Mouse (Mus musculus): ENCODE results near the gene S100a7a. TPM values are rescaled to one million over a fixed set of nuclear protein-coding genes. Genes with fewer than 3 reads are reported as not detected.

Gene S100a7a
- polyA plus RNA-seq, 1 experiment, result 0.42 TPM

DNA sequence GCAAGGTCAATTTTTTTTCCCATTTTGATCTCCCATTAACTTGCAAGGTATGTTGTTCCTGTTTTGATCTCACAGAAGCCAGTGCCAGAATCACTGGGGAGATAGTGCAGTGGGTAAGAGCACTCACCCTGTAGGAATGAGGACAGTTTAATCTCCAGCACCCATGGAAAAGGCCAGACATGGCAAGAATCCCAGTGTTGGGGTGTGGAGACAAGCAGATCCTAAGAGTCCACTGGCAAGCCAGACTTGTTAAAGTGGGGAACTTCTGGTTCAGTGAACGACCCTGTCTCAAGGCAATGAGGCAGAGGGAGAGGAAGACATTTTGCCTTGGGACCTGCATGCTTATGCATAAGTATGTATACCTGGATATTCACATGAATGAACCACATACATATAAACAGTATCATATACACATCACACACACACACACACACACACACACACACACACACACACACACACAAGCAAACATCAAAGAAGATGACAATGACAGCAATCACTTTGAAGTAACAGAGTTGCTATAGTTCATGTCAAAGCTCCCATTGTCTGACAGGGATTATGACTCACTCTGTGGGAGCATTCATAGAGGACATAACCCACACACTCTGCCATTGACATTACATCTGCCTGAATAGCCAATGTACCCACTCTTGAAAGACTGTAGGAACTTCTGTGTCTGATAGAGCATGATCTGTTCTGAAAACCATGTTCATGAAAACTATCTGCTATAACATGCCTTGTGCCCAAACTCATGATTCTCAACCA lies 15.1 kb upstream of the S100a7a start:
- DNase-seq, result no peak
- no peak overlapping the region for H3K4me3 ChIP-seq (ENCODE audit: control insufficient read depth, insufficient read depth, low read length)
- no peak overlapping the region for H3K27ac ChIP-seq (ENCODE audit: control insufficient read depth, insufficient read depth, low read length)
- TF ChIP-seq CTCF (IDR thresholded peaks at IDR 0.05; ENCODE audit: borderline replicate concordance, control insufficient read depth, extremely low read depth, insufficient read depth, low read length, poor library complexity) (no peak), POLR2A (IDR thresholded peaks at IDR 0.05; ENCODE audit: control insufficient read depth, extremely low read depth, insufficient read depth, low read length, poor library complexity) (no peak)
- H3K27me3 ChIP-seq (ENCODE audit: control insufficient read depth, insufficient read depth, low read length), result no peaks in the 10 kb centered on the region
- 52% methylated on average over 1 of the region's 1 CpGs for WGBS
- H3K36me3 ChIP-seq (ENCODE audit: control insufficient read depth, insufficient read depth, low read length), result no peaks in the 10 kb centered on the region
- H3K4me1 ChIP-seq (replicated peaks; ENCODE audit: control insufficient read depth, insufficient read depth, low read length), result no peaks in the 10 kb centered on the region; the same call in 1 of the 2 replicates

DNA sequence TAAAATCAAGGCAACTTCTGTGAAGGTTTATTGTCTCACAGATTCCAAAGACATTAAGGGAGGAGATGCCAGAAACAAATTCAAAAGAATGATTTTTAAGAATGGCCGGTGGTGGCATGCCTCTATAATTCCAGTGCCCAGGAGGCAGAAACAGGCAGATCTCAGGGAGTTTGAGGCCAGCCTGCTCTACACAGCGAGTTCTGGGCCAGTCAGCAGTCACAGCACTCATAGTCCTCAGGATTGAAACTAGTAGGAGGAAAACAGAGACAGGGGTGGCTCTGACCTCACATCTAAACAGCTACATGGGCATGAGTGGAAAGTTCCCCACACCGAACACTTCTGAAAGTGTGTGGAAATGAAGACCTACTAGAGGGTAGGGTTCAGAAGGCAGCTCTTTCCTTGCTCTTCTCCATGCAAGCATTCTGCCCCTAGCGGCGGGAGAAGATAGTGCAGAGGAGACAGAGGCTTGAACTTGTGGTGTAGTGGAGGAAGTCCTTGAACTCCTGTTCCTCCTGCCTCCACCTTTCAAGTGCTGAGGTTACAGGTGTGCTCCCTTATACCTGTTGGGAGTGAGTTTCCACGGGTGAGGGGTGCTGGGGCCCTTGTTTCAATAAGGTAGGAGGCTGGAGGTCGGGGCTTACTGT lies 14.2 kb upstream of the S100a7a start:
- H3K4me3 ChIP-seq (ENCODE audit: control insufficient read depth, insufficient read depth, low read length), result no peak overlapping the region
- no peak for TF ChIP-seq CTCF (IDR thresholded peaks at IDR 0.05; ENCODE audit: borderline replicate concordance, control insufficient read depth, extremely low read depth, insufficient read depth, low read length, poor library complexity)
- no peak for TF ChIP-seq POLR2A (IDR thresholded peaks at IDR 0.05; ENCODE audit: control insufficient read depth, extremely low read depth, insufficient read depth, low read length, poor library complexity)
- WGBS, result 58% methylated on average over 7 of the region's 7 CpGs
- peak; percentile 70 for DNase-seq
- no peaks in the 10 kb centered on the region for H3K27me3 ChIP-seq (ENCODE audit: control insufficient read depth, insufficient read depth, low read length)
- no peaks in the 10 kb centered on the region; the same call in 1 of the 2 replicates for H3K4me1 ChIP-seq (replicated peaks; ENCODE audit: control insufficient read depth, insufficient read depth, low read length)
- H3K27ac ChIP-seq (ENCODE audit: control insufficient read depth, insufficient read depth, low read length), result no peak overlapping the region
- no peaks in the 10 kb centered on the region for H3K36me3 ChIP-seq (ENCODE audit: control insufficient read depth, insufficient read depth, low read length)

DNA sequence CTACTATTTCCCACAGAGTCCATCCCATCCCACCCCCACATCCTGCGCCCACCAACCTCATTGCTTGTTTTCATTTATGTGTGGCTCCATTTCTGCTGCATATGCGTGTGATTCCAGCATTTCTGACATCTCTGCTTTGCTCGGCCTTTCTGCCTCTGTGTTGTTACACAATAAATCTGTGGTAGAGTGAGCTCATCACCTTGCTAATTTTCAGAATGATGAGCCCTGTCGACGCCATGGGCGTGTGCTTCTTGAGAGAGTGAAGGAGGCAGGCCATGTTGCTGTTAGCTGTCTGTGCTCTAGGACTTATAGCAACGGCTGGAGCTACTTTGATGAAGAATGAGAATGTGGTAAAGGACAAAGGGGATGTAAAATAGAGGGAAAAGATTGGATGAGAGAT lies 12.8 kb upstream of the S100a7a start:
- 92% methylated on average over 7 of the region's 7 CpGs for WGBS

GRCm38 (mm10) chr3:90644220-90644619 lies 9.6 kb upstream of the S100a7a start:
- H3K4me1 ChIP-seq (replicated peaks; ENCODE audit: control insufficient read depth, insufficient read depth, low read length), result no peaks in the 10 kb centered on the region; the same call in 1 of the 2 replicates
- peak; percentile 67 for DNase-seq
- H3K4me3 ChIP-seq (ENCODE audit: control insufficient read depth, insufficient read depth, low read length), result no peak overlapping the region
- peak; percentile 18; the same call in 1 of the 2 replicates for TF ChIP-seq CTCF (IDR thresholded peaks at IDR 0.05; ENCODE audit: borderline replicate concordance, control insufficient read depth, extremely low read depth, insufficient read depth, low read length, poor library complexity)
- no peak for TF ChIP-seq POLR2A (IDR thresholded peaks at IDR 0.05; ENCODE audit: control insufficient read depth, extremely low read depth, insufficient read depth, low read length, poor library complexity)
- WGBS, result 51% methylated on average over 3 of the region's 3 CpGs
- H3K27ac ChIP-seq (ENCODE audit: control insufficient read depth, insufficient read depth, low read length), result no peak overlapping the region
- H3K36me3 ChIP-seq (ENCODE audit: control insufficient read depth, insufficient read depth, low read length), result no peaks in the 10 kb centered on the region
- no peaks in the 10 kb centered on the region for H3K27me3 ChIP-seq (ENCODE audit: control insufficient read depth, insufficient read depth, low read length)

More for the DNA sequence above, 12.8 kb upstream of the S100a7a start:
- no peaks in the 10 kb centered on the region for H3K36me3 ChIP-seq (ENCODE audit: control insufficient read depth, insufficient read depth, low read length)
- TF ChIP-seq POLR2A (IDR thresholded peaks at IDR 0.05; ENCODE audit: control insufficient read depth, extremely low read depth, insufficient read depth, low read length, poor library complexity) (no peak), CTCF (IDR thresholded peaks at IDR 0.05; ENCODE audit: borderline replicate concordance, control insufficient read depth, extremely low read depth, insufficient read depth, low read length, poor library complexity) (no peak)
- no peak for DNase-seq
- no peak overlapping the region for H3K4me3 ChIP-seq (ENCODE audit: control insufficient read depth, insufficient read depth, low read length)
- no peaks in the 10 kb centered on the region; the same call in 1 of the 2 replicates for H3K4me1 ChIP-seq (replicated peaks; ENCODE audit: control insufficient read depth, insufficient read depth, low read length)
- no peaks in the 10 kb centered on the region for H3K27me3 ChIP-seq (ENCODE audit: control insufficient read depth, insufficient read depth, low read length)
- no peak overlapping the region for H3K27ac ChIP-seq (ENCODE audit: control insufficient read depth, insufficient read depth, low read length)

GRCm38 (mm10) chr3:90647291-90647690 lies 6.5 kb upstream of the S100a7a start:
- WGBS, result 92% methylated on average over 1 of the region's 1 CpGs
- no peak for TF ChIP-seq CTCF (IDR thresholded peaks at IDR 0.05; ENCODE audit: borderline replicate concordance, control insufficient read depth, extremely low read depth, insufficient read depth, low read length, poor library complexity)
- no peak for TF ChIP-seq POLR2A (IDR thresholded peaks at IDR 0.05; ENCODE audit: control insufficient read depth, extremely low read depth, insufficient read depth, low read length, poor library complexity)
- no peak for DNase-seq
- no peak overlapping the region for H3K27ac ChIP-seq (ENCODE audit: control insufficient read depth, insufficient read depth, low read length)
- H3K4me3 ChIP-seq (ENCODE audit: control insufficient read depth, insufficient read depth, low read length), result no peak overlapping the region
- no peaks in the 10 kb centered on the region for H3K27me3 ChIP-seq (ENCODE audit: control insufficient read depth, insufficient read depth, low read length)
- H3K4me1 ChIP-seq (replicated peaks; ENCODE audit: control insufficient read depth, insufficient read depth, low read length), result no peaks in the 10 kb centered on the region; the same call in 1 of the 2 replicates
- H3K36me3 ChIP-seq (ENCODE audit: control insufficient read depth, insufficient read depth, low read length), result no peaks in the 10 kb centered on the region

DNA sequence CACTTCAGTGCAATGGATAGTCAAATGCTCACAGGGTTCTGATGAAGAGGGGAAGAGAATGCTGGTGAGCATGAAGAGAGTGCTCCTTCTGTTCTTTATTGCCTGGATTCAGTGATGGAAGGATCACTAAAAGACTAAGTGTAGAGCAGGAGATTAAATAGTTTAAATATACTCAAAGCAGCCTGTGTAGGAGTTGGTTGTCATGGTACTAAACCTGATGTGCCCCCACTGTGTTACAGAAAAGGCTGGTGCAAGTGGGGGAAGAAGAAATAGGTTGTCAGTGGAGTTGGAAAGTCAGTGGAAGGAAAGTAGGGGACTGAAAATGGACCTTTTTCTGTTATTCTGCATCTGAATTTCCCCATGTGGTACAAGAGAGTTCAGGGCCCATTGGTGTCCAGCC lies 4.8 kb upstream of the S100a7a start:
- no peak for TF ChIP-seq CTCF (IDR thresholded peaks at IDR 0.05; ENCODE audit: borderline replicate concordance, control insufficient read depth, extremely low read depth, insufficient read depth, low read length, poor library complexity)
- no peak for TF ChIP-seq POLR2A (IDR thresholded peaks at IDR 0.05; ENCODE audit: control insufficient read depth, extremely low read depth, insufficient read depth, low read length, poor library complexity)
- no peaks in the 10 kb centered on the region for H3K36me3 ChIP-seq (ENCODE audit: control insufficient read depth, insufficient read depth, low read length)
- DNase-seq, result no peak
- H3K27me3 ChIP-seq (ENCODE audit: control insufficient read depth, insufficient read depth, low read length), result no peaks in the 10 kb centered on the region
- no peak overlapping the region for H3K27ac ChIP-seq (ENCODE audit: control insufficient read depth, insufficient read depth, low read length)
- no peak overlapping the region for H3K4me3 ChIP-seq (ENCODE audit: control insufficient read depth, insufficient read depth, low read length)
- H3K4me1 ChIP-seq (replicated peaks; ENCODE audit: control insufficient read depth, insufficient read depth, low read length), result no peaks in the 10 kb centered on the region

Measured in thymus, adult 2 months (tissue).